Mouse (Mus musculus) midbrain, embryonic 10.5 days (tissue): ENCODE measurements around the gene Smarca5. TPM values are rescaled to one million over a fixed set of nuclear protein-coding genes. Genes with fewer than 3 reads are reported as not detected.
A peak's percentile ranks its signal among the peaks of the same experiment; 100 is the strongest.
"Not testable (repeated sequence)": the region's sequence is repeated elsewhere in the genome, so short reads cannot be mapped to it uniquely, and the experiment has no call there.

Experiments
- DNase-seq: peaks from one replicate; pipeline ENCODE4 v3.0.0-alpha.2; 2017; ENCODE audit warnings: low spot score
- H3K27ac ChIP-seq: fragments of 300-500 bp; sonication (generic); replicated peaks from 2 replicates; pipeline ENCODE4 v1.5.1; 2016; ENCODE audit warnings: mild to moderate bottlenecking
- H3K27me3 ChIP-seq: fragments of 300-500 bp; sonication (generic); 2 replicates; pipeline ENCODE4 v1.6.1; 2016; ENCODE audit warnings: low read depth, mild to moderate bottlenecking; ENCODE audit not compliant: poor library complexity, severe bottlenecking
- H3K36me3 ChIP-seq: fragments of 300-500 bp; sonication (generic); 2 replicates; pipeline ENCODE4 v1.6.1; 2016; ENCODE audit warnings: mild to moderate bottlenecking, moderate library complexity
- H3K4me1 ChIP-seq: fragments of 300-500 bp; sonication (generic); 2 replicates; pipeline ENCODE4 v1.6.1; 2016
- H3K4me3 ChIP-seq: fragments of 300-500 bp; sonication (generic); 2 replicates; pipeline ENCODE4 v1.5.1; 2016; ENCODE audit warnings: mild to moderate bottlenecking, moderate library complexity
- H3K9me3 ChIP-seq: fragments of 300-500 bp; sonication (generic); replicated peaks from 2 replicates; pipeline ENCODE4 v1.6.1; 2016; ENCODE audit warnings: mild to moderate bottlenecking
- WGBS: fragments of 180-500 bp; shearing (Covaris S2); methylation state at CpG from one replicate; pipeline ENCODE4 v1.1.7; 2016; 5-methylcytosine and 5-hydroxymethylcytosine counted together
- polyA plus RNA-seq: library from polyadenylated mRNA; unstranded; fragments of >200 nt; fragmentation: Nextera tagmentation; extraction: Ambion mirVana; gene quantifications from 2 replicates; pipeline ENCODE4 v1.2.1, GENCODE M21; 2016

Smarca5 gene
- 112 and 113 TPM in 2 replicates for polyA plus RNA-seq

DNA sequence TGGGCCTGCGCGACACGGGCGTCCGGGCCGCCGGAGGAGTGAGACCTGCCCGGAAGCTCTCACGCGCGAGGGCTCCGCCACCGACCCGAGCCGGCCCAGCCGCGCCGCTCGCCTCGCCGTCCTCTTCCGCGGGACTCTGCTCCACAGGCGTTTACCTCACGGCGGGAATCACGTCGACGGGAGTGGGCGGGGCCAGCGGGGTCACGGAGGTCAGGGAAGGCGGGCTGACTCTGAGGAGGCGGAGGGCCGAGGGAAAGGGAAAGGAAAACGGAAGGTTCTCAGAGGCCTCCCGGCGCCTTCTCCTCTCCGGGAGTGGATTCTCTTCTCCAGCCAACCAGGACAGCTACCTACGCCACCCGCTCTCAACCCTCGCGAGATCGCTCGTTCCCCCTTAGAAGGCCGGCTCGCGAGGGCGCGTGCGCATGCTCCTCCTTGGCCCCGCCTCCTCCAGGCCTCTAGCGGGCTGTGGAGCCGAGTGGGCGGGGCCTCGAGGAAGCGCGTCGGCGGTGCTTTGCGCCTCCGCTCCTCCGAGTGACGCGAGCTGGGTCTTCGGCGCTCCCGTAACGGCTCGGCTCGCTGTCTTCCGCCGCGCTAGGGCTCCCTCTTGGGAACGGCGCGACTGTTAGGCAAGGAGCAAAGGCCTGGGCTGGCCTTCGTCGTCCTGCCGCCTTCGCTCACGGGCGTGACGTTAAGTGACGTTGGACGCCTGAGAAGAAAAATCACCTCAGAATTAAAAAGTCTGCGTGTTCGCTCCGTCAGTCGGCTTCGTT, at the start of gene Smarca5:
Smarca5 (minus strand) TSS at position 343 of the 770 bp plus-strand sequence.
- Histone ChIP-seq H3K4me1 (peaks cover 18% of the 10 kb centered on the region), H3K4me3 (peak within 1 kb of the TSS; percentile 92), H3K36me3 (peaks cover 22% of the 10 kb centered on the region), H3K27ac (peak within 1 kb of the TSS; percentile 98)
- H3K9me3 ChIP-seq, H3K27me3 ChIP-seq: not testable (repeated sequence)
- DNase-seq = peak; percentile 89
- 2% methylated on average over 84 of the region's 91 CpGs for WGBS

DNA sequence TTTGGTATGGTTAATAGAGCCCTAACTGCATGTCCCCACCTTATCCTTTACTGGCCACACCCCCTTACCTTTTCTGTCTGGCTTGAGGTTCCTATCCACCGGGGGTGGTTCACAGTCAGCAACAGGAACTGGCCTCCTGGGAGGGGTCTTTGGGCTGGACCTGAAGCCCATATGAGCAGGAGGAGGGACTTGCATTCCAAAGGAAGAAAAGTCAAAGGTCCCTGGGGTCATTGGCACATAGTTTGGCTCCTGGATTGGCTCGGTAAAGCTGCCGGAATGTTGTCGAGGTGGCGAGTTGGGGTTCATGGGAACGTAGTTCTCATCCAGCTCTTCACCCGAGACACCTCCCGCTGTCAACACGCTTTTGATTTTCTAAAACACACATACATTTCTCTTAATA, 45.3 kb upstream of the Smarca5 start:
- peaks cover 43% of the 10 kb centered on the region for H3K36me3 ChIP-seq
- no peaks in the 10 kb centered on the region for H3K4me1 ChIP-seq
- no peaks in the 10 kb centered on the region for H3K27me3 ChIP-seq
- 94% methylated on average over 9 of the region's 9 CpGs for WGBS
- no peak for DNase-seq
- H3K9me3 ChIP-seq = no peaks in the 10 kb centered on the region
- no peak overlapping the region for H3K27ac ChIP-seq
- no peak overlapping the region for H3K4me3 ChIP-seq

GRCm38 (mm10) chr8:80783271-80783670, 44.0 kb upstream of the Smarca5 start:
- Histone ChIP-seq H3K4me1 (no peaks in the 10 kb centered on the region), H3K36me3 (peaks cover 45% of the 10 kb centered on the region), H3K27ac (no peak overlapping the region; the same call in 1 of the 2 replicates), H3K9me3 (no peaks in the 10 kb centered on the region), H3K27me3 (no peaks in the 10 kb centered on the region), H3K4me3 (no peak overlapping the region)
- DNase-seq = no peak
- 95% methylated on average over 4 of the region's 4 CpGs for WGBS

DNA sequence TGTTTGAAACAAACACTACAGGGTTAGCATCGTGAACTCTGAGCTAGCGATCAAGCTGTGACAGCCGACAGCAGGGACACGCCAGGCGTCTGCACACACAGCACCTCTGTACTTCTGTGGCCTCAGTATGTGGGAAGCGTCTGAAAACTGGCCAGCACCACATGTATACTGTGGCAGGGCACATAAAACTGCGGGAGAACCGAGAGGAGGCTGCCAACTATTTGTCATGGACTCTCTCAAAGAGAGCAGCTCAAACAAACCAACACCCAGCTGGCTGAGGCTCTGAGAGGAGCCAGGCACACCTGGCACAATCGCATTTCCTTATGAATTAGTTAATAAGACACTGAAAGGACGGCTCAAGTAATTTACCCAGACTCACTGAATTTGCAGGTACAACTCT, 42.0 kb upstream of the Smarca5 start:
- no peak for DNase-seq
- Histone ChIP-seq H3K4me3 (no peak overlapping the region), H3K9me3 (no peaks in the 10 kb centered on the region), H3K27ac (no peak overlapping the region), H3K36me3 (peaks cover 53% of the 10 kb centered on the region), H3K27me3 (no peaks in the 10 kb centered on the region), H3K4me1 (no peaks in the 10 kb centered on the region)
- 84% methylated on average over 10 of the region's 10 CpGs for WGBS

DNA sequence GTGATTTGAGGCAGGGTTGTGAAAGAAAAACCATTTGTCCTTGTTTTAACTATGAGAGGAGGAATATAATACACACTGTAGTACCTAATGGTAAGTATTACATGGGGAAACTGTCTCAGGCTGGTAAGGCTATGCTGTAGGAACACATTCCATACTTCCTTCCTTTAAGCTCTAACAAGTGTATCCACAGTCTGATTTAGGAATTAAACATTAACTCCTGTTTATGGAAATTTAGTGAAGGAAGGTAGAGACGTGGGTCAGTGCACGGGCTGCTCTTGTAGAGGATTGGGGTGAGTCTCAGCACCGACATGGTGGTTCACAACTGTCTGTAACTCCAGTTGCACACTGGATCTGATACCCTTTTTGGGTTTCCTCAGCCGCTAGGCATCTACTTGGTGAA, 41.0 kb upstream of the Smarca5 start:
- no peak for DNase-seq
- no peak overlapping the region for H3K27ac ChIP-seq
- no peak overlapping the region for H3K4me3 ChIP-seq
- H3K4me1 ChIP-seq = no peaks in the 10 kb centered on the region
- no peaks in the 10 kb centered on the region for H3K9me3 ChIP-seq
- peaks cover 53% of the 10 kb centered on the region for H3K36me3 ChIP-seq
- WGBS = 93% methylated on average over 4 of the region's 4 CpGs
- no peaks in the 10 kb centered on the region for H3K27me3 ChIP-seq

GRCm38 (mm10) chr8:80776436-80776835, 37.1 kb upstream of the Smarca5 start:
- H3K27ac ChIP-seq = no peak overlapping the region
- no peaks in the 10 kb centered on the region for H3K27me3 ChIP-seq
- H3K9me3 ChIP-seq = no peaks in the 10 kb centered on the region
- no peaks in the 10 kb centered on the region for H3K4me1 ChIP-seq
- no peak for DNase-seq
- H3K4me3 ChIP-seq = no peak overlapping the region
- H3K36me3 ChIP-seq = peaks cover 47% of the 10 kb centered on the region
- 82% methylated on average over 8 of the region's 8 CpGs for WGBS

GRCm38 (mm10) chr8:80772732-80773460, 33.6 kb upstream of the Smarca5 start:
- Histone ChIP-seq H3K4me1 (no peaks in the 10 kb centered on the region), H3K9me3 (no peaks in the 10 kb centered on the region), H3K27ac (no peak overlapping the region), H3K36me3 (peaks cover 64% of the 10 kb centered on the region), H3K4me3 (no peak overlapping the region), H3K27me3 (no peaks in the 10 kb centered on the region)
- DNase-seq = no peak
- whole genome bisulfite sequencing = 94% methylated on average over 4 of the region's 4 CpGs

DNA sequence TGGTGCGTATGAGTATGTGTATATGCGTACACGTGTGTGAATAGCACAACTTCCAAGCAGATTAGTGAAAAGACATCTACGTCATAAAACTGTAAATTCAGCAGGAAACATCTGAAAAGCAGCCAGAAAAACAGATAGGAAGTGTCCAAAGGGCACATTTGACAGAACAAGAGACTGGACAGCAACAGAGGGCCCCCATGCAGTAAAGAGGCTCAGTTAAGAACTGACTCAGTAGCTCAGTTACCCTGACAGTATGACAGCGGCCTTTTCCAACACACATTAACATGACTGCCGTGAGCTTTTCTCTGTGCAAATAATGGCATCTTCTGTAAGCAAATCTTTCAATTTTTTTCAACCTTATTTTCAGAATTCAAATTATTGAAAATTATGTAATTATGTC, 29.2 kb upstream of the Smarca5 start:
- Histone ChIP-seq H3K4me3 (no peak overlapping the region), H3K36me3 (peaks cover 63% of the 10 kb centered on the region)
- 95% methylated on average over 6 of the region's 6 CpGs for WGBS

GRCm38 (mm10) chr8:80753017-80753715, 13.9 kb upstream of the Smarca5 start:
- Histone ChIP-seq H3K27ac (no peak overlapping the region), H3K27me3 (no peaks in the 10 kb centered on the region), H3K4me3 (no peak overlapping the region), H3K4me1 (no peaks in the 10 kb centered on the region), H3K9me3 (no peaks in the 10 kb centered on the region), H3K36me3 (no peaks in the 10 kb centered on the region)
- peak; percentile 79 for DNase-seq
- WGBS = 33% methylated on average over 9 of the region's 9 CpGs

More for the DNA sequence above, 29.2 kb upstream of the Smarca5 start:
- Histone ChIP-seq H3K9me3 (no peaks in the 10 kb centered on the region), H3K27ac (no peak overlapping the region), H3K4me1 (no peaks in the 10 kb centered on the region), H3K27me3 (no peaks in the 10 kb centered on the region)
- no peak for DNase-seq

GRCm38 (mm10) chr8:80752429-80752828, 13.1 kb upstream of the Smarca5 start:
- DNase-seq = no peak
- no peak overlapping the region for H3K4me3 ChIP-seq
- no peak overlapping the region for H3K27ac ChIP-seq
- 74% methylated on average over 7 of the region's 7 CpGs for WGBS
- no peaks in the 10 kb centered on the region for H3K36me3 ChIP-seq
- no peaks in the 10 kb centered on the region for H3K27me3 ChIP-seq
- no peaks in the 10 kb centered on the region for H3K4me1 ChIP-seq
- H3K9me3 ChIP-seq = no peaks in the 10 kb centered on the region

- no peaks in the 10 kb centered on the region for H3K4me1 ChIP-seq
- H3K27me3 ChIP-seq = no peaks in the 10 kb centered on the region
- no peak overlapping the region for H3K27ac ChIP-seq
- H3K4me3 ChIP-seq = no peak overlapping the region
- WGBS = 94% methylated on average over 4 of the region's 4 CpGs
- H3K9me3 ChIP-seq = no peaks in the 10 kb centered on the region
- no peak for DNase-seq
- H3K36me3 ChIP-seq = no peaks in the 10 kb centered on the region
Observed at GRCm38 (mm10) chr8:80749091-80749490, 9.8 kb upstream of the Smarca5 start.

- Histone ChIP-seq H3K36me3 (peaks cover 16% of the 10 kb centered on the region), H3K27me3 (no peaks in the 10 kb centered on the region), H3K27ac (peak overlapping the region; percentile 98), H3K4me3 (peak overlapping the region; percentile 92), H3K4me1 (peaks cover 18% of the 10 kb centered on the region), H3K9me3 (no peaks in the 10 kb centered on the region)
- no peak for DNase-seq
- 16% methylated on average over 14 of the region's 14 CpGs for WGBS
Observed at GRCm38 (mm10) chr8:80739932-80740331, 635 bp upstream of the Smarca5 start.
